In genomic region chr6:71440217-71440491, GRCm38 (mm10) we compare ENCODE assay signal across 7 mouse cellular contexts. TPM values are rescaled to one million over a fixed set of nuclear protein-coding genes. Genes with fewer than 3 reads are reported as not detected.
A peak's percentile ranks its signal among the peaks of the same experiment; 100 is the strongest.
DNase-seq lines count a peak whose midpoint lies in the region; ATAC-seq and TF ChIP-seq lines count a peak whose summit lies in the region.

No protein-coding gene starts in this region.

- ATAC-seq in megakaryocyte, adult 5-6 weeks (ENCODE audit: poor library complexity, severe bottlenecking) = no peak
- no peak; the same call in 1 of the 2 replicates for ATAC-seq in limb, embryonic 11.5 days (ENCODE audit: insufficient number of reproducible peaks, low FRiP score, low TSS enrichment, low read depth)

- peak overlapping the region; percentile 71 for H3K4me2 ChIP-seq in limb, embryonic 11.5 days (ENCODE audit: low read depth, severe bottlenecking)

- peak overlapping the region; percentile 99 for H3K4me3 ChIP-seq in megakaryocyte, embryonic 14.5 days (replicated peaks)
- H3K4me3 ChIP-seq in forebrain, embryonic 10.5 days = peak overlapping the region; percentile 97
- peak overlapping the region; percentile 82 for H3K4me3 ChIP-seq in limb, embryonic 11.5 days (ENCODE audit: low read depth, low read length)
- H3K4me3 ChIP-seq in small intestine, adult 2 months (ENCODE audit: low read depth, low read length) = peak overlapping the region; percentile 96

- peaks cover 4% of the 10 kb centered on the region; the same call in 1 of the 2 replicates for H3K9me3 ChIP-seq in megakaryocyte, embryonic 14.5 days
- no peaks in the 10 kb centered on the region for H3K9me3 ChIP-seq in forebrain, embryonic 10.5 days
- H3K9me3 ChIP-seq in limb, embryonic 11.5 days (ENCODE audit: control insufficient read depth, low read length) = no peaks in the 10 kb centered on the region

- H3K27me3 ChIP-seq in megakaryocyte, embryonic 14.5 days (replicated peaks) = no peaks in the 10 kb centered on the region
- H3K27me3 ChIP-seq in forebrain, embryonic 10.5 days (ENCODE audit: poor library complexity, severe bottlenecking) = no peaks in the 10 kb centered on the region
- H3K27me3 ChIP-seq in limb, embryonic 11.5 days (ENCODE audit: control insufficient read depth, insufficient read depth, low read length) = no peaks in the 10 kb centered on the region
- H3K27me3 ChIP-seq in small intestine, adult 2 months (ENCODE audit: control insufficient read depth, insufficient read depth, low read length) = no peaks in the 10 kb centered on the region

- no peaks in the 10 kb centered on the region for H3K36me3 ChIP-seq in megakaryocyte, embryonic 14.5 days (replicated peaks; ENCODE audit: low read length)
- no peaks in the 10 kb centered on the region for H3K36me3 ChIP-seq in forebrain, embryonic 10.5 days (replicated peaks)
- no peaks in the 10 kb centered on the region for H3K36me3 ChIP-seq in limb, embryonic 11.5 days (ENCODE audit: control insufficient read depth, insufficient read depth, low read length)
- no peaks in the 10 kb centered on the region for H3K36me3 ChIP-seq in small intestine, adult 2 months (ENCODE audit: control insufficient read depth, insufficient read depth, low read length)

- 1% methylated on average over 45 of the region's 47 CpGs for WGBS in forebrain, embryonic 10.5 days
- under 1% methylated on average over 37 of the region's 47 CpGs for WGBS in limb, embryonic 11.5 days
- WGBS in small intestine, adult 2 months = 1% methylated on average over 45 of the region's 47 CpGs

- H3K27ac ChIP-seq in forebrain, embryonic 10.5 days = peak overlapping the region; percentile 97
- H3K27ac ChIP-seq in limb, embryonic 11.5 days (replicated peaks; ENCODE audit: low read depth, low read length) = peak overlapping the region; percentile 89
- peak overlapping the region; percentile 74 for H3K27ac ChIP-seq in small intestine, adult 2 months (ENCODE audit: insufficient read depth, low read depth, low read length)

- TF ChIP-seq POLR2A in small intestine, adult 2 months (IDR thresholded peaks at IDR 0.05; ENCODE audit: low read depth, low read length) = peak; percentile 83

- no peak for TF ChIP-seq CTCF in small intestine, adult 2 months (IDR thresholded peaks at IDR 0.05; ENCODE audit: extremely low read depth, insufficient read length, insufficient replicate concordance, low read depth, low read length)

- peak overlapping the region; percentile 89 for H3K9ac ChIP-seq in limb, embryonic 11.5 days (ENCODE audit: low read length)

- peaks cover 48% of the 10 kb centered on the region for H3K4me1 ChIP-seq in megakaryocyte, embryonic 14.5 days
- H3K4me1 ChIP-seq in forebrain, embryonic 10.5 days = peaks cover 42% of the 10 kb centered on the region
- peaks cover 2% of the 10 kb centered on the region; the same call in 1 of the 2 replicates for H3K4me1 ChIP-seq in limb, embryonic 11.5 days (ENCODE audit: control insufficient read depth, insufficient read depth, low read length)
- H3K4me1 ChIP-seq in small intestine, adult 2 months (ENCODE audit: control insufficient read depth, insufficient read depth, insufficient read length, low read length) = peaks cover 9% of the 10 kb centered on the region

- DNase-seq in forebrain, embryonic 10.5 days (ENCODE audit: extremely low spot score, low spot score) = no peak
- no peak for DNase-seq in limb, embryonic 11.5 days (ENCODE audit: low spot score)
- DNase-seq in adrenal gland, adult 2 months = no peak
- no peak for DNase-seq in cerebellum, postnatal 10 days

RNA-seq across cellular contexts. Expression of gene Rmnd5a, which starts 0.3 kb away (rescaled TPM):
- 1.7 and 2.0 TPM in 2 replicates for polyA plus RNA-seq in megakaryocyte, embryonic 14.5 days (2012; ENCODE audit: insufficient read depth, low replicate concordance)
- total RNA-seq in megakaryocyte, adult 5-6 weeks (2015) = 40.7 and 40.9 TPM in 2 replicates
- total RNA-seq in megakaryocyte, adult 5-6 weeks (2017) = 49.8 and 52.5 TPM in 2 replicates
- polyA plus RNA-seq in forebrain, embryonic 10.5 days (2016; fragmentation: Nextera tagmentation; extraction: Ambion mirVana) = 8.4 and 9.1 TPM in 2 replicates
- 10.7 and 12.2 TPM in 2 replicates for polyA plus RNA-seq in limb, embryonic 11.5 days (2014; fragmentation: Nextera tagmentation; extraction: Ambion mirVana)
- polyA plus RNA-seq in small intestine, adult 2 months (2012; rRNA removed) = 4.9 and 12.5 TPM in 2 replicates
- total RNA-seq in adrenal gland, adult 2 months (2021) = 10 to 100 TPM; 68.1 to 80.1 TPM
- polyA plus RNA-seq in adrenal gland, adult 2 months (2012; rRNA removed) = 18.3 and 20.9 TPM in 2 replicates

RNA-seq across cellular contexts. Expression of gene Rnf103, which starts 53.5 kb away (rescaled TPM):
- 7.3 and 27.6 TPM in 2 replicates for polyA plus RNA-seq in megakaryocyte, embryonic 14.5 days (2012; ENCODE audit: insufficient read depth, low replicate concordance)
- 14.6 and 17.5 TPM in 2 replicates for total RNA-seq in megakaryocyte, adult 5-6 weeks (2015)
- 16.4 and 18.5 TPM in 2 replicates for total RNA-seq in megakaryocyte, adult 5-6 weeks (2017)
- polyA plus RNA-seq in forebrain, embryonic 10.5 days (2016; fragmentation: Nextera tagmentation; extraction: Ambion mirVana) = 9.0 and 9.6 TPM in 2 replicates
- 13.7 and 14.4 TPM in 2 replicates for polyA plus RNA-seq in limb, embryonic 11.5 days (2014; fragmentation: Nextera tagmentation; extraction: Ambion mirVana)
- polyA plus RNA-seq in small intestine, adult 2 months (2012; rRNA removed) = 22.1 and 67.6 TPM in 2 replicates
- total RNA-seq in adrenal gland, adult 2 months (2021) = 10 to 100 TPM; 28.5 to 40.3 TPM
- 37.8 and 49.3 TPM in 2 replicates for polyA plus RNA-seq in adrenal gland, adult 2 months (2012; rRNA removed)
